Mouse (Mus musculus) liver, embryonic 14.5 days (tissue): ENCODE results near the gene Olfr1396. TPM values are rescaled to one million over a fixed set of nuclear protein-coding genes. Genes with fewer than 3 reads are reported as not detected.

Source experiments
- ATAC-seq: fragments of 200-750 bp; cut with Nextera tagmentation; 2 replicates; pipeline ENCODE4 v1.8.0; 2017; ENCODE audit warnings: moderate number of reproducible peaks, mild to moderate bottlenecking, moderate library complexity; ENCODE audit not compliant: insufficient read depth
- DNase-seq, 3 experiments: peaks; one replicate each; pipeline ENCODE4 v3.0.0-alpha.2; 2012 to 2013; ENCODE audit warnings: low read depth in 3 of 3, low spot score in 3 of 3
- H3K27ac ChIP-seq: fragments of 300-500 bp; sonication (generic); 2 replicates; pipeline ENCODE4 v1.5.1; 2014; ENCODE audit warnings: moderate library complexity, mild to moderate bottlenecking, control low read depth, inconsistent platforms
- H3K27me3 ChIP-seq: fragments of 300-500 bp; sonication (generic); 2 replicates; pipeline ENCODE4 v1.6.1; 2014; ENCODE audit warnings: mild to moderate bottlenecking, low read length, moderate library complexity; ENCODE audit not compliant: control insufficient read depth, insufficient read depth
- H3K36me3 ChIP-seq: fragments of 300-500 bp; sonication (generic); replicated peaks from 2 replicates; pipeline ENCODE4 v1.6.1; 2014; ENCODE audit warnings: low read depth; ENCODE audit not compliant: control insufficient read depth, insufficient read depth
- H3K4me1 ChIP-seq, 2 experiments: fragments of 200-500 bp in 1 of 2; fragments of 300-500 bp in 1 of 2; sonication (generic) in 1 of 2; replicated peaks; 2 replicates each; pipeline ENCODE4 v1.6.1; 2012 to 2014; ENCODE audit warnings: antibody characterized with exemption in 1 of 2, inconsistent platforms in 1 of 2, low read length in 1 of 2; ENCODE audit not compliant: control insufficient read depth in 2 of 2, insufficient read depth in 2 of 2
- H3K4me2 ChIP-seq: fragments of 300-500 bp; sonication (generic); 2 replicates; pipeline ENCODE4 v1.6.1; 2014; ENCODE audit warnings: low read depth, mild to moderate bottlenecking, control low read depth, moderate library complexity
- H3K4me3 ChIP-seq, 2 experiments: fragments of 200-500 bp in 1 of 2; fragments of 300-500 bp in 1 of 2; sonication (generic) in 1 of 2; 2 replicates each; pipeline ENCODE4 v1.5.1; 2012 to 2014; ENCODE audit warnings: low read depth in 2 of 2, low read length in 2 of 2, mild to moderate bottlenecking in 2 of 2, control low read depth in 1 of 2, inconsistent platforms in 1 of 2, moderate library complexity in 1 of 2; ENCODE audit not compliant: insufficient read depth in 1 of 2
- H3K9ac ChIP-seq: fragments of 300-500 bp; sonication (generic); replicated peaks from 2 replicates; pipeline ENCODE4 v1.6.1; 2014; ENCODE audit warnings: mild to moderate bottlenecking, control low read depth, moderate library complexity
- H3K9me3 ChIP-seq: fragments of 300-500 bp; sonication (generic); 2 replicates; pipeline ENCODE4 v1.6.1; 2016; ENCODE audit warnings: low read length, mixed read lengths; ENCODE audit not compliant: control insufficient read depth
- CTCF ChIP-seq: IDR thresholded peaks from 2 replicates; pipeline ENCODE4 v1.5.1; 2016; ENCODE audit warnings: antibody characterized with exemption, low read depth, control low read depth
- EP300 ChIP-seq: IDR thresholded peaks from 2 replicates; pipeline ENCODE4 v1.6.1; 2016; ENCODE audit warnings: antibody characterized with exemption, low read depth
- WGBS: fragments of 180-500 bp; shearing (Covaris S2); extraction: QIAGEN DNeasy Blood & Tissue Kit; methylation state at CpG from one replicate; pipeline ENCODE4 v1.1.7; 2014; ENCODE audit not compliant: insufficient replicate concordance; 5-methylcytosine and 5-hydroxymethylcytosine counted together
- polyA plus RNA-seq, 2 experiments: library from polyadenylated mRNA; depleted of rRNA in 1 of 2; stranded (reverse) in 1 of 2; unstranded in 1 of 2; fragments of >200 nt; fragmentation: Nextera tagmentation in 1 of 2; extraction: Ambion mirVana in 1 of 2; gene quantifications; 2 replicates each; pipeline versions ENCODE4 v1.2.1 to v1.2.3; 2012 to 2014

The Olfr1396 gene
- polyA plus RNA-seq, 2 experiments: not detected

- Histone ChIP-seq H3K27ac (no peak overlapping the region), H3K9me3 (no peaks in the 10 kb centered on the region), H3K4me3 (no peak overlapping the region), H3K4me2 (no peak overlapping the region), H3K27me3 (no peaks in the 10 kb centered on the region), H3K4me1 (peaks cover 18 to 24% of the 10 kb centered on the region in 2 experiments), H3K9ac (no peak overlapping the region), H3K36me3 (no peaks in the 10 kb centered on the region)
- DNase-seq: no peak
- 84% methylated on average over 4 of the region's 4 CpGs for WGBS
- ATAC-seq: no peak
- no peak for TF ChIP-seq EP300
- TF ChIP-seq CTCF: no peak
Observed at GRCm38 (mm10) chr11:49095367-49095766, 19.3 kb downstream of the Olfr1396 start.

- Histone ChIP-seq H3K9ac (no peak overlapping the region), H3K36me3 (no peaks in the 10 kb centered on the region), H3K4me2 (no peak overlapping the region), H3K4me1 (peaks cover 29 to 32% of the 10 kb centered on the region in 2 experiments), H3K27me3 (no peaks in the 10 kb centered on the region), H3K9me3 (no peaks in the 10 kb centered on the region), H3K4me3 (no peak overlapping the region), H3K27ac (no peak overlapping the region)
- 72% methylated on average over 6 of the region's 6 CpGs for WGBS
- ATAC-seq (no peak), DNase-seq (no peak)
- no peak for TF ChIP-seq EP300
- TF ChIP-seq CTCF: no peak
Observed at GRCm38 (mm10) chr11:49093861-49094660, 20.6 kb downstream of the Olfr1396 start.

DNA sequence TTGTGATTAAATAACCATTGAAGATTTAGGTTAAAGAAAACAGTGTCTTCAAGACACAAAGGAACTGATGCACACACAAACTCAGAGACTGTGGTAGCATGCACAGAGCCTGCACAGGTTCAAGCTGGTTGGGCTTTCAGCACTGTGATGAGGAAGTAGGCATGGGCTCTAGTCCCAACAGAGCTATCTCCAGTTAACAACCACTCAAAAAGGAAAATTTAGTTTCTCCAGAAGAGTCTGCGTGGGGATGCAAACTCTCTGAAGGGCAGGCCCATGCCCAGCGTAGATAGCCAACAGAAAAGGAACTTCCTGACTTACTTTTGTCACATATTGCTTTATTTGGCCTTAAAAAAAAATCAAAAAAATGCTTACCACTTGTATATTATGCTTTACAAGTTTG, 21.9 kb downstream of the Olfr1396 start:
- WGBS: 63% methylated on average over 2 of the region's 2 CpGs
- Histone ChIP-seq H3K27ac (no peak overlapping the region), H3K4me1 (peaks cover 37 to 43% of the 10 kb centered on the region in 2 experiments)

DNA sequence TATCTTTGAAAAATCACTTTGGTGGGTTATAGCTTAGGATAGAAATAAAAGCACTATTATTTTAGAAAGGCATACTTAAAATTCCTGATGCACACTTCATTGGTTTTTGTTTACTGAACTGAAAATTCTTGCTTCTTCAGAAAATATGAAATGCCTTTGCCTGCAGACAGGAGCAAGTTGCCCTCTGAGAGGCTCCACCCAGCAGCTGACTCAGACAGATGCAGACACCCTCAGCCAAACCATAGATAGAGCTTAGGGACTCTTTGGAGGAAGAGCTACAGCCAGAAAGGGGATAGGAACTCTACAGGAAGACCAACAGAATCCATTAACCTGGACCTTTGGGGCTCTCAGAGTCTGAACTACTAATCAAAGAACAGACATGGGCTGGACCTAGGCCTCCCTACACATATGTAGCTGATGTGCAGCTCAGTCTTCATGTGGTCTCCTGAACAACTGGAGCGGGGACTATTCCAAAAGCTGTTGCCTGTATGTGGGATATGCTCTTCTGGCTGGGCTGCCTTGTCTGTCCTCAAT, 22.6 kb downstream of the Olfr1396 start:
- no peaks in the 10 kb centered on the region for H3K9me3 ChIP-seq
- H3K4me2 ChIP-seq: peak overlapping the region; percentile 8; the same call in 1 of the 2 replicates
- H3K9ac ChIP-seq: no peak overlapping the region; the same call in 1 of the 2 replicates
- DNase-seq (no peak), ATAC-seq (no peak)
- TF ChIP-seq EP300 (no peak), CTCF (peak; percentile 26)
- no peaks in the 10 kb centered on the region for H3K36me3 ChIP-seq
- peaks cover 40 to 48% of the 10 kb centered on the region in 2 experiments for H3K4me1 ChIP-seq
- WGBS: 88% methylated on average over 1 of the region's 1 CpGs
- no peaks in the 10 kb centered on the region for H3K27me3 ChIP-seq
- H3K4me3 ChIP-seq: no peak overlapping the region
- peak overlapping the region; percentile 33; the same call in 1 of the 2 replicates for H3K27ac ChIP-seq

More for the DNA sequence above, 21.9 kb downstream of the Olfr1396 start:
- Histone ChIP-seq H3K9ac (no peak overlapping the region), H3K9me3 (no peaks in the 10 kb centered on the region), H3K36me3 (no peaks in the 10 kb centered on the region), H3K4me3 (no peak overlapping the region), H3K27me3 (no peaks in the 10 kb centered on the region), H3K4me2 (no peak overlapping the region)
- ATAC-seq (no peak), DNase-seq (no peak)
- TF ChIP-seq CTCF: no peak
- TF ChIP-seq EP300: no peak

- Histone ChIP-seq H3K36me3 (no peaks in the 10 kb centered on the region), H3K4me2 (no peak overlapping the region), H3K27me3 (no peaks in the 10 kb centered on the region), H3K4me3 (no peak overlapping the region), H3K9ac (no peak overlapping the region), H3K4me1 (peaks cover 47 to 58% of the 10 kb centered on the region in 2 experiments), H3K9me3 (no peaks in the 10 kb centered on the region), H3K27ac (peak overlapping the region; percentile 48)
- no peak for ATAC-seq
- DNase-seq: no peak
- no peak for TF ChIP-seq CTCF
- no peak for TF ChIP-seq EP300
- WGBS: 53% methylated on average over 4 of the region's 4 CpGs
Observed at GRCm38 (mm10) chr11:49091171-49091570, 23.5 kb downstream of the Olfr1396 start.
